Mouse (Mus musculus): ENCODE data around the gene Spata9.

- TF ChIP-seq TAL1 (IDR thresholded peaks at IDR 0.05; ENCODE audit: low read length) (no peak), GATA1 (IDR thresholded peaks at IDR 0.05; ENCODE audit: low read length) (no peak)
Measured at GRCm38 (mm10) chr13:75940791-75941517, 26.0 kb upstream of the Spata9 start.

Measured in erythroblast, embryonic 14.5 days (primary cell).